Mouse (Mus musculus): ENCODE data around the gene Efcab2.
"Not testable (repeated sequence)": the region's sequence is repeated elsewhere in the genome, so short reads cannot be mapped to it uniquely, and the experiment has no call there.

Efcab2 gene

GRCm38 (mm10) chr1:178405445-178405911, 407 bp upstream of the Efcab2 start:
- in situ Hi-C loops (cut with MseI, MboI) = no loop called here

GRCm38 (mm10) chr1:178406765-178407645, 1.1 kb downstream of the Efcab2 start:
- in situ Hi-C loops (cut with MseI, MboI) = no loop called here

- in situ Hi-C loops (cut with MseI, MboI) = no loop called here
Observed at GRCm38 (mm10) chr1:178407651-178408050, 1.8 kb downstream of the Efcab2 start.

GRCm38 (mm10) chr1:178408901-178409361, 3.0 kb downstream of the Efcab2 start:
- in situ Hi-C loops (cut with MseI, MboI) = no loop called here

- in situ Hi-C loops (cut with MseI, MboI) = not testable (repeated sequence)
Observed at GRCm38 (mm10) chr1:178413367-178413766, 7.5 kb downstream of the Efcab2 start.

GRCm38 (mm10) chr1:178419608-178420007, 13.7 kb downstream of the Efcab2 start:
- in situ Hi-C loops (cut with MseI, MboI) = no loop called here

- in situ Hi-C loops (cut with MseI, MboI) = no loop called here
Observed at GRCm38 (mm10) chr1:178423662-178424061, 17.8 kb downstream of the Efcab2 start.

- in situ Hi-C loops (cut with MseI, MboI) = loop anchor here in 1 of 2 experiments (25.0 kb wide), 1 partner anchor 270 kb away; no protein-coding TSS in a partner anchor
Observed at GRCm38 (mm10) chr1:178431619-178432444, 25.9 kb downstream of the Efcab2 start.

GRCm38 (mm10) chr1:178433619-178434018, 27.7 kb downstream of the Efcab2 start:
- in situ Hi-C loops (cut with MseI, MboI) = loop anchor here in 1 of 2 experiments (25.0 kb wide), 1 partner anchor 271 kb away; no protein-coding TSS in a partner anchor

- in situ Hi-C loops (cut with MseI, MboI) = loop anchor here (10.0 to 25.0 kb wide), 2 partner anchors 130 to 282 kb away; partner anchors contain the start of gene Cox20 (in 1 of the 2)
Observed at GRCm38 (mm10) chr1:178444407-178444806, 38.5 kb downstream of the Efcab2 start.

- in situ Hi-C loops (cut with MseI, MboI) = loop anchor here (10.0 to 25.0 kb wide), 2 partner anchors 132 to 285 kb away; partner anchors contain the start of gene Cox20 (in 1 of the 2)
Observed at GRCm38 (mm10) chr1:178447036-178447435, 41.2 kb downstream of the Efcab2 start.

GRCm38 (mm10) chr1:178448271-178448744, 42.4 kb downstream of the Efcab2 start:
- in situ Hi-C loops (cut with MseI, MboI) = loop anchor here (10.0 to 25.0 kb wide), 2 partner anchors 134 to 286 kb away; partner anchors contain the start of gene Cox20 (in 1 of the 2)

- in situ Hi-C loops (cut with MseI, MboI) = loop anchor here (10.0 to 25.0 kb wide), 2 partner anchors 134 to 287 kb away; partner anchors contain the start of gene Cox20 (in 1 of the 2)
Observed at GRCm38 (mm10) chr1:178449172-178449571, 43.3 kb downstream of the Efcab2 start.

- in situ Hi-C loops (cut with MseI, MboI) = loop anchor here (10.0 to 25.0 kb wide), 3 partner anchors 135 to 488 kb away; partner anchors contain the start of gene Cox20 (in 1 of the 2)
Observed at GRCm38 (mm10) chr1:178449933-178450332, 44.0 kb downstream of the Efcab2 start.

GRCm38 (mm10) chr1:178454125-178454524, 48.2 kb downstream of the Efcab2 start:
- in situ Hi-C loops (cut with MseI, MboI) = loop anchor here in 1 of 2 experiments (25.0 kb wide), 1 partner anchor 492 kb away; no protein-coding TSS in a partner anchor

- in situ Hi-C loops (cut with MseI, MboI) = loop anchor here in 1 of 2 experiments (25.0 kb wide), 1 partner anchor 493 kb away; no protein-coding TSS in a partner anchor
Observed at GRCm38 (mm10) chr1:178455120-178455519, 49.2 kb downstream of the Efcab2 start.

- in situ Hi-C loops (cut with MseI, MboI) = loop anchor here in 1 of 2 experiments (25.0 kb wide), 1 partner anchor 496 kb away; no protein-coding TSS in a partner anchor
Observed at GRCm38 (mm10) chr1:178458029-178458428, 52.1 kb downstream of the Efcab2 start.

- in situ Hi-C loops (cut with MseI, MboI) = loop anchor here in 1 of 2 experiments (25.0 kb wide), 1 partner anchor 501 kb away; no protein-coding TSS in a partner anchor
Observed at GRCm38 (mm10) chr1:178463712-178464111, 57.8 kb downstream of the Efcab2 start.

GRCm38 (mm10) chr1:178464140-178464539, 58.3 kb downstream of the Efcab2 start:
- in situ Hi-C loops (cut with MseI, MboI) = loop anchor here in 1 of 2 experiments (25.0 kb wide), 1 partner anchor 502 kb away; no protein-coding TSS in a partner anchor

GRCm38 (mm10) chr1:178467594-178467993, 61.7 kb downstream of the Efcab2 start:
- in situ Hi-C loops (cut with MseI, MboI) = loop anchor here in 1 of 2 experiments (25.0 kb wide), 1 partner anchor 505 kb away; no protein-coding TSS in a partner anchor
